Mouse (Mus musculus) gastrocnemius, adult 2 months (tissue): ENCODE results near the gene Dcakd. TPM values are rescaled to one million over a fixed set of nuclear protein-coding genes. Genes with fewer than 3 reads are reported as not detected.
"Not testable (repeated sequence)": the region's sequence is repeated elsewhere in the genome, so short reads cannot be mapped to it uniquely, and the experiment has no call there.

Experiments used
- DNase-seq: peaks from one replicate; pipeline ENCODE4 v3.0.0; 2022
- H3K27ac ChIP-seq: fragments of 200-600 bp; 2 replicates; pipeline ENCODE4 v1.8.1; 2022; ENCODE audit warnings: mild to moderate bottlenecking
- H3K4me3 ChIP-seq: fragments of 200-600 bp; 2 replicates; pipeline ENCODE4 v1.8.1; 2022; ENCODE audit warnings: mild to moderate bottlenecking, moderate library complexity
- CTCF ChIP-seq: fragments of 200-600 bp; IDR thresholded peaks from 2 replicates; pipeline ENCODE4 v1.8.1; 2022; ENCODE audit warnings: antibody characterized with exemption, mild to moderate bottlenecking, moderate library complexity
- intact Hi-C: fragments of 180-260 bp; cut with DNase I; formaldehyde crosslinking; loops from one replicate; pipeline ENCODE4 v1.15.1; 2025
- total RNA-seq, 2 experiments: library from RNA; stranded (reverse); gene quantifications; 2 replicates each; pipeline ENCODE4 v1.2.3; 2021

Dcakd gene
- total RNA-seq, 2 experiments from 2014 or later, result 12.4 to 25.8 TPM

GRCm38 (mm10) chr11:102985160-102985559, 43.0 kb downstream of the Dcakd start:
- DNase-seq, result no peak
- TF ChIP-seq CTCF, result no peak
- intact Hi-C loops, result no loop called here
- no peak overlapping the region for H3K4me3 ChIP-seq
- H3K27ac ChIP-seq, result no peak overlapping the region

- intact Hi-C loops, result no loop called here
- Histone ChIP-seq H3K4me3 (no peak overlapping the region), H3K27ac (no peak overlapping the region)
- TF ChIP-seq CTCF, result no peak
- no peak for DNase-seq
Measured at GRCm38 (mm10) chr11:102984615-102985014, 43.5 kb downstream of the Dcakd start.

- DNase-seq, result no peak
- no peak overlapping the region for H3K27ac ChIP-seq
- intact Hi-C loops, result no loop called here
- no peak for TF ChIP-seq CTCF
- H3K4me3 ChIP-seq, result no peak overlapping the region
Measured at GRCm38 (mm10) chr11:102984086-102984485, 44.0 kb downstream of the Dcakd start.

- H3K27ac ChIP-seq, result no peak overlapping the region
- DNase-seq, result no peak
- no peak overlapping the region for H3K4me3 ChIP-seq
- intact Hi-C loops, result no loop called here
- TF ChIP-seq CTCF, result no peak
Measured at GRCm38 (mm10) chr11:102981151-102981890, 46.8 kb downstream of the Dcakd start.

GRCm38 (mm10) chr11:102978052-102978666, 50.0 kb downstream of the Dcakd start:
- TF ChIP-seq CTCF, result no peak
- no peak for DNase-seq
- Histone ChIP-seq H3K4me3 (no peak overlapping the region), H3K27ac (no peak overlapping the region)
- intact Hi-C loops, result no loop called here

GRCm38 (mm10) chr11:102975966-102976365, 52.2 kb downstream of the Dcakd start:
- H3K27ac ChIP-seq, H3K4me3 ChIP-seq, DNase-seq, intact Hi-C loops: not testable (repeated sequence)

- intact Hi-C loops, result no loop called here
- Histone ChIP-seq H3K27ac (no peak overlapping the region), H3K4me3 (no peak overlapping the region)
- no peak for DNase-seq
- TF ChIP-seq CTCF, result no peak
Measured at GRCm38 (mm10) chr11:102972326-102972725, 55.8 kb downstream of the Dcakd start.

- intact Hi-C loops, result no loop called here
- DNase-seq, result no peak
Measured at GRCm38 (mm10) chr11:102971604-102972003, 56.5 kb downstream of the Dcakd start.

GRCm38 (mm10) chr11:102964547-102965091, 63.5 kb downstream of the Dcakd start:
- no peak for DNase-seq
- no peak overlapping the region for H3K4me3 ChIP-seq
- intact Hi-C loops, result no loop called here
- H3K27ac ChIP-seq, result no peak overlapping the region
- no peak for TF ChIP-seq CTCF

More at GRCm38 (mm10) chr11:102971604-102972003, 56.5 kb downstream of the Dcakd start:
- Histone ChIP-seq H3K27ac (no peak overlapping the region), H3K4me3 (no peak overlapping the region)
- no peak for TF ChIP-seq CTCF

- TF ChIP-seq CTCF, result no peak
- no peak overlapping the region for H3K27ac ChIP-seq
- peak overlapping the region; percentile 26; the same call in 1 of the 2 replicates for H3K4me3 ChIP-seq
- no peak for DNase-seq
- intact Hi-C loops, result no loop called here
Measured at GRCm38 (mm10) chr11:102963855-102964546, 64.1 kb downstream of the Dcakd start.

- intact Hi-C loops, result no loop called here
- H3K4me3 ChIP-seq, result no peak overlapping the region; the same call in 1 of the 2 replicates
- H3K27ac ChIP-seq, result no peak overlapping the region
- no peak for DNase-seq
- TF ChIP-seq CTCF, result no peak
Measured at GRCm38 (mm10) chr11:102963246-102963854, 64.8 kb downstream of the Dcakd start.

- TF ChIP-seq CTCF, result no peak
Measured at GRCm38 (mm10) chr11:102962861-102963245, 65.3 kb downstream of the Dcakd start.

More at GRCm38 (mm10) chr11:102962861-102963245, 65.3 kb downstream of the Dcakd start:
- intact Hi-C loops, result no loop called here
- no peak overlapping the region for H3K4me3 ChIP-seq
- no peak overlapping the region for H3K27ac ChIP-seq
- no peak for DNase-seq
